Mouse (Mus musculus) layer of hippocampus, adult 18-20 months (tissue): ENCODE data around the gene B4galnt4. TPM values are rescaled to one million over a fixed set of nuclear protein-coding genes. Genes with fewer than 3 reads are reported as not detected.

Experiments used
- DNase-seq, 2 experiments: peaks; one replicate each; pipeline ENCODE4 v3.0.0; 2022; ENCODE audit warnings: low spot score in 2 of 2
- total RNA-seq, 2 experiments: library from RNA; stranded (reverse); gene quantifications; 2 replicates each; pipeline ENCODE4 v1.2.3; 2021

The B4galnt4 gene
- total RNA-seq, 2 experiments from 2014 or later, result 84.2 to 86.8 TPM

DNA sequence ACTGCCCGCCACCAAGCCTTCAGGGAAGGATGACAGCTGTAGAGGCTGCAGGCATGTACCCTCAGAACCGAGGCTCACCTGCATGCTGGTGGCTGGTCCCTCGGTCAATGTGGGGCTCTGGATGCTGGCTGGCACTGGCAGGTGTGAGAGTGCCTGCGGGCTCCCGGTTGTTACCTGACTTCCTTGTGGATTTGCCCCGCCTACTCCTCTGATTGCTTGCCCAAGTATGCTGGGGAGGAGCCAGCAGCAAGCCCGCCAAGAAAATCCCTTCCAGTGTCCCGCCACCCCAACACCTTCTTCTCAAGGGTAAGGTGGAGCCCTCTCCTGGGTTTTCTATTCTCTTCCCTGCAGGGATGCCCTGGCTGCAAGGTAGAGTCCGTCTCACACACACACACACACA is 56.7 kb downstream of the B4galnt4 start, which contains the start of gene Ano9:
Ano9 (minus strand) TSS at position 171 of the 400 bp plus-strand sequence.
- no peak for DNase-seq

DNA sequence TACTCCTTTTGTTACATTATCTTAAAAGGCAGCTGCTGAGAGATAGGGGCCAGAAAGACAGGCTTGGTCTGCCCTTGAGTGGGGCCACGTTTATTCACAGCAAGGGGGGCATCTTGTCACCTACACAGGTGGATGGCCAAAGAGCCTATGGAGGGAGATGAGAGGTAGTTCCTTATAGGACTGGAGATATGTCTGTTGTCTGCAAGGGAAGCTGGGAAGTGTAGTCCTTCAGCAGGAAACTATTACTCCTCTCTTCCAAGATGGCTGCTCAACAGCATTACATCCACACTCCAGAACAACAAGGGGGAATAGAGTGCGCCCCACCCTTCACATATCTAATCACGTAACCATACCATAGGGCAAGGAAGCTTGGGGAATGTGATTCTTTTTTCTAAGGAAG is 58.6 kb downstream of the B4galnt4 start:
- DNase-seq, result no peak

GRCm38 (mm10) chr7:141120605-141121004 is 59.7 kb downstream of the B4galnt4 start:
- DNase-seq, result no peak

GRCm38 (mm10) chr7:141121051-141121531 is 60.2 kb downstream of the B4galnt4 start:
- DNase-seq, result no peak

Other genes starting within 250 kb of the B4galnt4 start
- gene Zfp941, start 238.9 kb upstream of the B4galnt4 start, total RNA-seq, result 10 to 100 TPM; 12.8 to 14.9 TPM
- gene Urah, start 226.1 kb upstream of the B4galnt4 start, total RNA-seq, result 1 to 10 TPM in 1 of 2 experiments, under 1 TPM in 1; 0.99 to 2.3 TPM
- not detected for gene Scgb1c1, start 215.6 kb upstream of the B4galnt4 start, total RNA-seq
- gene Odf3, start 213.3 kb upstream of the B4galnt4 start, total RNA-seq, result not detected
- 1 to 10 TPM in 1 of 2 experiments, under 1 TPM in 1; 0.37 to 1.2 TPM for gene Gm45785, start 204.8 kb upstream of the B4galnt4 start, total RNA-seq
- 10 to 100 TPM; 68.9 to 73.1 TPM for gene Ric8a, start 204.1 kb upstream of the B4galnt4 start, total RNA-seq
- 10 to 100 TPM; 24.7 to 26.2 TPM for gene Bet1l, start 203.5 kb upstream of the B4galnt4 start, total RNA-seq
- 100 to 1,000 TPM; 104 to 112 TPM for gene Psmd13, start 179.1 kb upstream of the B4galnt4 start, total RNA-seq
- gene Sirt3, start 178.8 kb upstream of the B4galnt4 start, total RNA-seq, result 10 to 100 TPM; 75.3 to 75.8 TPM
- 1 to 10 TPM; 1.2 to 3.7 TPM for gene Cox8b, start 160.7 kb upstream of the B4galnt4 start, total RNA-seq
- gene Nlrp6, start 140.2 kb upstream of the B4galnt4 start, total RNA-seq, result under 1 TPM; 0.48 to 0.50 TPM
- gene Pgghg, start 119.7 kb upstream of the B4galnt4 start, total RNA-seq, result 1 to 10 TPM; 4.0 to 4.6 TPM
- gene Ifitm5, start 110.8 kb upstream of the B4galnt4 start, total RNA-seq, result not detected
- not detected for gene Gm45717, start 105.2 kb upstream of the B4galnt4 start, total RNA-seq
- gene Ifitm2, start 105.1 kb upstream of the B4galnt4 start, total RNA-seq, result 10 to 100 TPM; 11.0 to 12.9 TPM
- gene Ifitm1, start 93.9 kb upstream of the B4galnt4 start, total RNA-seq, result 1 to 10 TPM; 1.1 to 1.7 TPM
- gene Ifitm3, start 50.3 kb upstream of the B4galnt4 start, total RNA-seq, result 10 to 100 TPM in 1 of 2 experiments, 1 to 10 TPM in 1; 8.0 to 11.4 TPM
- gene Ifitm6, start 43.2 kb upstream of the B4galnt4 start, total RNA-seq, result not detected
- gene Gm17387, start 32.0 kb upstream of the B4galnt4 start, total RNA-seq, result not detected
- not detected for gene Pkp3, start 17.1 kb downstream of the B4galnt4 start, total RNA-seq
- 1 to 10 TPM; 1.9 to 2.1 TPM for gene Sigirr, start 39.5 kb downstream of the B4galnt4 start, total RNA-seq
- not detected for gene Ano9, start 56.7 kb downstream of the B4galnt4 start, total RNA-seq
- gene Ptdss2, start 61.3 kb downstream of the B4galnt4 start, total RNA-seq, result 10 to 100 TPM; 47.4 to 50.6 TPM
- 10 to 100 TPM; 35.5 to 45.9 TPM for gene Rnh1, start 111.8 kb downstream of the B4galnt4 start, total RNA-seq
- 100 to 1,000 TPM; 201 TPM for gene Hras, start 132.9 kb downstream of the B4galnt4 start, total RNA-seq
- 1 to 10 TPM; 4.3 to 4.5 TPM for gene Lrrc56, start 133.1 kb downstream of the B4galnt4 start, total RNA-seq
- gene Lmntd2, start 153.0 kb downstream of the B4galnt4 start, total RNA-seq, result not detected
- gene Rassf7, start 154.8 kb downstream of the B4galnt4 start, total RNA-seq, result 1 to 10 TPM in 1 of 2 experiments, under 1 TPM in 1; 0.71 to 1.5 TPM
- 10 to 100 TPM; 76.9 to 78.8 TPM for gene Phrf1, start 167.7 kb downstream of the B4galnt4 start, total RNA-seq
- 1 to 10 TPM in 1 of 2 experiments, under 1 TPM in 1; 0.46 to 1.2 TPM for gene Irf7, start 205.4 kb downstream of the B4galnt4 start, total RNA-seq
- not detected for gene Cdhr5, start 215.7 kb downstream of the B4galnt4 start, total RNA-seq
- gene Sct, start 218.0 kb downstream of the B4galnt4 start, total RNA-seq, result not detected
- gene Drd4, start 230.9 kb downstream of the B4galnt4 start, total RNA-seq, result not detected